Mouse (Mus musculus) heart, postnatal 14 days (tissue): Measurements from ENCODE around the gene Mobp. TPM values are rescaled to one million over a fixed set of nuclear protein-coding genes. Genes with fewer than 3 reads are reported as not detected.

Experiments
- DNase-seq, 2 experiments: peaks; one replicate each; pipeline ENCODE4 v3.0.0; 2021 to 2022
- intact Hi-C: fragments of 180-260 bp; cut with DNase I; formaldehyde crosslinking; loops from one replicate; pipeline ENCODE4 v1.15.1; 2025
- total RNA-seq, 2 experiments: library from RNA; stranded (reverse); gene quantifications; 2 replicates each; pipeline ENCODE4 v1.2.3; 2021

Mobp gene
- total RNA-seq, 2 experiments from 2014 or later, result not detected

DNA sequence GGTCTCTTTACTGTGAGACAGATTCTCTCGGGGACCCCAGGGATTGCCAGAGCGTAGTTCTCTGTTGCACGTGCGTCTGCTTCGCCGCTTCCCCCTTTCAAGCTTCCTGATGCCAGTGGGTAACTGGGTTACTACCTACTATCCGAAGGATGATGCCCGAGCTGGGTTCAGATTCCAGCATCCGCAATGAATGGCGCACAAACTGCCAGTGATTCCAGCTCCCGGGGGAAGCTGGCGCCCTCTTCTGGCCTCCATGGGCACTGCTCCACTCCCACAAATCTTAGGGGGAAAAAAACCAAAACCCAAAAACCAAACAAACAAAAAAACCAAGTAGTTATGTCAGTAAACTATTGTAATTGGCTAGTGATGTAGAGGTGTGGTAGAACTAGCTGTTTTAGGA is 53.2 kb downstream of the Mobp start:
- intact Hi-C loops, result no loop called here
- DNase-seq, result peak in 1 of 2 experiments; percentile 34

- no peak for DNase-seq
- intact Hi-C loops, result no loop called here
These were observed 54.4 kb downstream of the Mobp start for GRCm38 (mm10) chr9:120203936-120204335.

GRCm38 (mm10) chr9:120206897-120207296 is 57.4 kb downstream of the Mobp start:
- intact Hi-C loops, result no loop called here
- DNase-seq, result no peak

- intact Hi-C loops, result loop anchor here (2.0 kb wide), 1 partner anchor 169 kb away; no protein-coding TSS in a partner anchor
- DNase-seq, result peak in 1 of 2 experiments; percentile 56
These were observed 60.6 kb downstream of the Mobp start for GRCm38 (mm10) chr9:120210068-120210467.

- intact Hi-C loops, result loop anchor here (2.0 kb wide), 1 partner anchor 168 kb away; no protein-coding TSS in a partner anchor
- no peak for DNase-seq
These were observed 61.4 kb downstream of the Mobp start for GRCm38 (mm10) chr9:120210865-120211264.

DNA sequence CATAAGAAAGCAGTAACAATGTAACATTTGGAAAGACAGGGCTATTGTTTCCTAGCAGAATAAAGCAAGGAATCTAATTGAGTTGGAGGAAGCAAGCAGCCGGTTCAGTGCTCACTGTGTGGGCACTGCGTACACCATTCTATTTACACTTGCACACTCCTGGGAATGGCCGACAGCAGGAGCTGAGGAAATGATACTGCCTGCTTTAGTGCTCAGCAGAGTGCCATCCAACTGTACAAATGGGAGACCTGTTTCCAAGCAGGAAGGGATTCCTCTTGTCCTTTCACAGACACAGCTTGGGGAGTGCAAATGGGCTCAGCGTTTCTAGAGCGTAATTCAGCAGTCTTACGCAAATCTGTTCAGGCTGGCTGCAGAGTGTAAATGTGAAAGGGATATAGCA is 63.4 kb downstream of the Mobp start:
- DNase-seq, result no peak

DNA sequence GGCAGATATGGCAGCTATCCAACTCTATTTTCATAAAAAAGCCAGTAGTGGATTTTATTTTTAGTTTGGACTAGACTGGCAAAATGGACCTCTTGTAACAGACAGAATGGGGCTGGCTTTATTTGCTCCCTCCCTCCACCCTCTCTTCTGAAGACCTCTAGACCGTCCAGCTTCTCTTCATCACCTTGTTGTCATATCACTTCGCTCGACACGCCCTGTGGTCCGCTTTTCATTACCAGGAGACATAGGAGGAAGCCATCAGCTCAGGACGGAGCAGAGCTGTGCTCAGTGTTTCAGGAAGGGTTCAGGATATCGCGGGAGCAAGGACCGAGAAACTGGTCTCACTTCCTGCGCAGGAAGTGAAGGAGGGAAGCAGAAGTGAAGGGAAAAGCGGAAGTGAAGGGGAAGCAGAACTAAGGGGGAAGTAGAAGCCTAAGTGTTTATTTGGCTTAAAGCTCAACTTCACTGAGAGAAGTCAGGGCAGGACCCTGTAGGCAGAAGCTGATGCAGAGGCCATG is 65.5 kb downstream of the Mobp start:
- DNase-seq, result no peak
- intact Hi-C loops, result no loop called here

More for the DNA sequence above, 63.4 kb downstream of the Mobp start:
- intact Hi-C loops, result no loop called here

GRCm38 (mm10) chr9:120219411-120219810 is 69.9 kb downstream of the Mobp start:
- peak; percentile 46 to 55 for DNase-seq
- intact Hi-C loops, result no loop called here

Other genes with a start within 250 kb of the Mobp start
- gene Gorasp1, start 212.1 kb upstream of the Mobp start, total RNA-seq, result 10 to 100 TPM; 21.4 to 22.8 TPM
- gene Ttc21a, start 212.1 kb upstream of the Mobp start, total RNA-seq, result under 1 TPM in 1 of 2 experiments, not detected in 1; 0.26 TPM
- 10 to 100 TPM; 15.8 to 21.4 TPM for gene Csrnp1, start 165.0 kb upstream of the Mobp start, total RNA-seq
- 100 to 1,000 TPM; 105 to 114 TPM for gene Xirp1, start 126.1 kb upstream of the Mobp start, total RNA-seq
- 1 to 10 TPM; 3.4 TPM for gene Cx3cr1, start 79.8 kb upstream of the Mobp start, total RNA-seq
- under 1 TPM in 1 of 2 experiments, not detected in 1; 0.44 TPM for gene Ccr8, start 57.6 kb upstream of the Mobp start, total RNA-seq
- gene Slc25a38, start 39.3 kb upstream of the Mobp start, total RNA-seq, result 10 to 100 TPM; 12.3 to 14.0 TPM
- gene Rpsa, start 22.0 kb upstream of the Mobp start, total RNA-seq, result 100 to 1,000 TPM; 475 to 558 TPM
- 1 to 10 TPM; 4.3 to 4.7 TPM for gene Myrip, start 151.8 kb downstream of the Mobp start, total RNA-seq